Mouse (Mus musculus): ENCODE results near the gene Sectm1b.
A peak's percentile ranks its signal among the peaks of the same experiment; 100 is the strongest.
"Not testable (repeated sequence)": the region's sequence is repeated elsewhere in the genome, so short reads cannot be mapped to it uniquely, and the experiment has no call there.

The Sectm1b gene

DNA sequence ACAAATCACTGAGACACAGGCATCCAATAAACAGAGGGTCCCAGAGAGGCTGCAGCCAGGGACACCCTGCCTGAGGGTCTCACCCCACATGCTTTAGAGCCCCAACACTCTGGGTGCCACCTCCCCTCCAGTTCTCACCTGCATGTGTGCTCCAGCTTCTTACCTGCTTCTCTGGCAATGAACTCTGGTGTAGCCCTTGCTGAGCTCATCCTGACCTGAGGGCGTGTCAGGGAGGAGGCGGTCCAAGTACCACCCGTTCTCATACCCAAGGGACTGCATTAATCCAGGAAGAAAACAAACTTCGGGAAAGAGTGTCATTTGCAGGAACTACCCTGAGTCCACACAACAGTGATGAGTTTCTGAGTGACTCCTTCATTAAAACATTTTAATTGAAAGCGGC is at the start of gene Sectm1b:
TSS of gene Sectm1b (minus strand) at position 191 of the 400 bp plus-strand sequence.
- no peak for DNase-seq (ENCODE audit: low spot score in 2 of 2)

DNA sequence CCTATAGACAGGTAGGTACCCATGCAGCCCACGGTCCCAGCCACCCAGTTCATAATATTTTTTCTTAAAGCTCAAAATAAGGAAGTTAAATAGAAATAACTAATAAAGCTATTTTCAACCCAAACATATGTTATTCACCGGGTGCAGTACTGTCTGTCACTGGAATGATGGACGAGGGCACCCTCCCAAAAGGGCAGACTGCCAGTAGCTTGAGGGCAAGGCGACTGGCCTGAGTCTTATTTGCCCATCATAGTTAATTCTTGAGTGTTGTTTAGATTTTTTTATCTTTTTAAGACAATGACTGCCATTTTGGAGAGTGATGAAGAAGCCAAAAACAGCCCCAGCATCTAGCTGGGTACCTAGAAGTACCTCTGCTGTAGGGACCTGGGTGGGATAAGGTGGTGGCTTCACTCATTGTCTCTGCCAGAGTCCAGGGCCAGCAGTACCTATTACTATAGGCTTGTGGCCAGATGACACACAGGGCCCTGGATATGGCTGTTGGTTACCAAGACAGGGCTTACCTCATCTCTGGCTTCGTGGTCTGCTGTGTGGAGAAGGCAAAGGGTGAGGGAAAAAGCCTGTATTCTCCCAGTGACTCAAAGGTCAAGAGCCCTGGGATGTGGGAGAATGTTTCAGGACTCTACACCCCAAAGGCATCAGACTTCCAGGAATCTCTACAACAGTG is 48.9 kb upstream of the Sectm1b start:
- DNase-seq (ENCODE audit: low spot score in 2 of 2), result no peak

DNA sequence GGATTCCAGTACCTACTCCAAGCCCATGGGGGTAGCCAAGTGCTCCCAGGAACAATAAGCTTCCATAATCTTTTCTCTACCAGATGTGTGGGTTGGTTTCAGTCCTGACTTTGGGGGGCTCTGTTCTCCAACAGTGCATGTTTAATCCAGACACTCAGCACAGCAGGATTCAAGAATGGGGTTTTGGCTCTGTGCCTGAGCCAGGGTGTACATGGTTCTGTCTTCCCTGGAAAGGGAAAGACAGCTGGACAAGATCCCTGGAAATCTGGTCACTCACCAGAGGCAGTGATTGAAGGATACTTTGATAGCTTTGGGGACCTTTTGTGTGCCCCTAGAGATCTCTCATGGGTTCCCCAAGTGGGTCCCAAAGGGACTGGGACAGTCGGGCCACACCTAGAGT is 48.2 kb upstream of the Sectm1b start:
- DNase-seq (ENCODE audit: low spot score in 2 of 2), result no peak

DNA sequence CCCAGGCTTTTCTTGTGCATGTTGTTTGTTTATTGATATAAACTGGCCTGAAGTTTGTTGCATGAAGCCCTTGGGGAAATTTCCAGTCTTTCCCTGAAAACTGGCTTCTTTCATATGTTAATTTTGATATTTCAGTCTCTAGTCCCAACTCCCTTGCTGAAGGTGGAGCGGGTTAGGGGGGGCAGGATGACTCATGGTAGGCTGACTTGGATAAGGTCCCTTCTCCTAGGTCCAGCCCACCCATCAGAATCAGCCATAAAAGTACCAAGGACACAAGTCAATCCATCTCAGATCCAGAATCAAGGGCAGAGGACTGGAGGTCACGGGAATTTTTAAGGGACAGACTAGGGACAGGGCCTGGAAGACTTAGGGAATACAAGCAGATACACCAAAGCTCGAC is 47.7 kb upstream of the Sectm1b start:
- no peak for DNase-seq (ENCODE audit: low spot score in 2 of 2)

DNA sequence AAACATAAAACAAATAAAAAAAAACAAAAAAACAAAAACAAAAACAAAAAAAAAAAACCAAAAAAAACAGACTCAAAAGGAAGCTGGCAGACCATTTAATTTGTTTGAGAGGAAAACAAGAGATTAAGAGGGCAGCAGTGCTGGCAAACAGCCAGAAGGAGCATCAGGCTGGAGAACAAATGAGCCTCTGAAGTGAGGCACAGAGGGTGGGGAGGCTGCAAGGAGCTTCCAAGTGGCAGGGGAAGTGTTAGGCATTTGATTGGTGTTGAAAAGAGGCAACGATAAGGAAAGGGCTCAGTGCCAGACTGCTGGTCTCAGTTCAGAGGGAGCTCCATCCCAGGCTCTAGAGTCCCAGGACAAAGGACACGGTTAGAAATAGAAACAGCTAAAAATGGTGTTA is 46.6 kb upstream of the Sectm1b start:
- DNase-seq (ENCODE audit: low spot score in 2 of 2), result no peak

DNA sequence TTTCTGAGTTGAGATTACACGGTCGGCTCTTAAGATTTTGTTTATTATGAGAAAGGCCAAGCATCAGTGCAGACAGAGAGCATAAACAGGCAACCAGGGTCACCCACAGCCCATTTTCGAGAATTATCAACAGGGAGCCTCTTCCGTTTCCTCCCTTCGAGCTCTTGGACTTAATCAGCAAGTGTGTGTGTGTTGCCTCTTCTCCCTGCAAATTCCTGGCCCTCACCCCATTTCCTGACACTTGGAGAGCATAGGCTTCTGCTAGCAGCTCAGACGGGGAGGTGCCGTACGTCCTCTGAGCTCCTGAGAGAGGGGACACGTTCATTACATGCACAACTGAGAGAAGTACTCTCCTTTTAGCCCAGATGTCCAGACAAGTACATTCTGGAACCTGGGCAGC is 44.7 kb upstream of the Sectm1b start:
- no peak for DNase-seq (ENCODE audit: low spot score in 2 of 2)

DNA sequence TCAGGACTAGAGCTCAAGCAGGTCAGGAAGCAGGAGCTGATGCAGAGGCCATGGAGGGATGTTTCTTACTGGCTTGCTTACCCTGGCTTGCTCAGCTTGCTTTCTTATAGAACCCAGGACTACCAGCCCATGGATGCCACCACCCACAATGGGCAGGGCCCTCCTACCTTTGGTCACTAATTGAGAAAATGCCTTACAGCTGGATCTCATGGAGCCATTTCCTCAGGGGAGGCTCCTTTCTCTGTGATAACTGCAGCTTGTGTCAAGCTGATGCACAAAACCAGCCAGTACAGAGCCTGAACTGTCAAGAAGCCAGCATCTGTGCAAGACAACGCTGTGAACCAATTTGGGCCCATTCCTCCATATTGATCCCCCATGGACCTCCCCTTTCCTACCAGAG is 43.9 kb upstream of the Sectm1b start:
- DNase-seq (ENCODE audit: low spot score in 2 of 2), result not testable (repeated sequence)

DNA sequence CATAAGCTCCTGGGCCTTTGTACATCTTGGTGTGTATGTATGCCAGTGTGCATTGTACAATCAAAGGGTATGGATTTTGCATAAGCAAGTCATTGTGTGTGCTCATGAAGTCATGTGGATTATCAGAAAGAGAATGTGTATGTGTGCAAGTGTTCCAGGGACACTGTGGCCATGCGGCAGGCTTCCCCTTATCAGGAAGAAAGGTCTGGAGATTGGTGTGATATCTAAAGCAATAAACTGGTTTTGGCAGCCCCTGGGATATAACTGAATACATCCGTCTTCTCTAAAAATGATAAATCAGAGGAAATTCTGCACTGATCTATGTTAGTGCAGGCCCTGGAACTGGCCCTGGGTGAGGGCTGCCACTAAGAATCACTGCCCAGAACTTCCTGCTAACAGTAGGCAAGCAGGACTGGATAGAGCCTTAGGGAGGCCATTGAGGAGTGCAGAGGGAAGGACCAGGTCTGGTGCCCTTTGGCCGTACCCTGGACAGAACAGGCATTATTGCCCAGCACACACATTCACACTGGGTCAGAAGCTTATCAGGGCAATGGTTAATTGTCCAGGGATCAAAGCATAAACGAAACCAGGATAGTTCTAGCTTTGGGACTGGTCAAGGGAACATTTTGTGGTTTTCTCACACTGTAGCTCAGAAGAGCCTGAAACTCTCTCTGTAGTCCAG is 37.9 kb upstream of the Sectm1b start:
- no peak for DNase-seq (ENCODE audit: low spot score in 2 of 2)

DNA sequence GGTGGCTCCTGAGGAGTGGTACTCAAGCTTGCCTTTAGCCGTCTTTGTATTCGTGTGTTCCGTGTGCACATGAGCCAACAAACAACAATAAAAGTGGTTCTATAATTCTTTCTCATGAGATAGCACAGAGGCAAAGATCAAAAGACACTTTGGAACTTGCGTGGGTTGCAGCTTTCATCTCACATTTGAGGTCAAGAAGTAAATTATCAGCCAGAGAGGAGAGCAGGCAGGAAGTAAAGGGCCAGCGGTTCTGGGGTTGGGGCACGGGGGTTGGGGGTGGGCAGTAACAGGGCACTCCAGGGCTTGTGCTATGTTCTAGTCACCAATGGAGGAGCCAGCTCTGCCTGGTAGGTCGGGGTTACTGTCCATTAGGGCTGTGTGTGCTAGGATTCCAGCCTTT is 37.3 kb upstream of the Sectm1b start:
- no peak for DNase-seq (ENCODE audit: low spot score in 2 of 2)

DNA sequence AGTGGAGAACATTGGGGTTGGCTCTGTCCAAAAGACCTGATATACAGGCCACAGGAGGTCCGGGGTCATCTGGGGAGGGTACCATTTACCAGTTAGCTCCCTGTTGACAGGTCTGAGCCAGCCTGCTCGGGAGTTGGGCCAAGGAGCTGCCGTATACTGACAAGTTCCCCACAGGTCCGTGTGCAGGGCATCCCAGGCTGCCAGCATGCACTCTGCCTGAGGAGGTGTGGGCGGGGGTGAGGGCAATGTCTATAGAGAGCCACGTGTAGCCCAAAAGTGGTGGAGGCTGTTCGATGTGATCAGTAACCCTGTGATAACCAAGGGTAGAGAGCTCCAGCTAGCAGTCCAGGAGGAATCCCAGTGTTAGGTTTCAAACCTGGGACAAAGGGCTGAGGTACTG is 36.4 kb upstream of the Sectm1b start:
- DNase-seq (ENCODE audit: low spot score in 2 of 2), result no peak

DNA sequence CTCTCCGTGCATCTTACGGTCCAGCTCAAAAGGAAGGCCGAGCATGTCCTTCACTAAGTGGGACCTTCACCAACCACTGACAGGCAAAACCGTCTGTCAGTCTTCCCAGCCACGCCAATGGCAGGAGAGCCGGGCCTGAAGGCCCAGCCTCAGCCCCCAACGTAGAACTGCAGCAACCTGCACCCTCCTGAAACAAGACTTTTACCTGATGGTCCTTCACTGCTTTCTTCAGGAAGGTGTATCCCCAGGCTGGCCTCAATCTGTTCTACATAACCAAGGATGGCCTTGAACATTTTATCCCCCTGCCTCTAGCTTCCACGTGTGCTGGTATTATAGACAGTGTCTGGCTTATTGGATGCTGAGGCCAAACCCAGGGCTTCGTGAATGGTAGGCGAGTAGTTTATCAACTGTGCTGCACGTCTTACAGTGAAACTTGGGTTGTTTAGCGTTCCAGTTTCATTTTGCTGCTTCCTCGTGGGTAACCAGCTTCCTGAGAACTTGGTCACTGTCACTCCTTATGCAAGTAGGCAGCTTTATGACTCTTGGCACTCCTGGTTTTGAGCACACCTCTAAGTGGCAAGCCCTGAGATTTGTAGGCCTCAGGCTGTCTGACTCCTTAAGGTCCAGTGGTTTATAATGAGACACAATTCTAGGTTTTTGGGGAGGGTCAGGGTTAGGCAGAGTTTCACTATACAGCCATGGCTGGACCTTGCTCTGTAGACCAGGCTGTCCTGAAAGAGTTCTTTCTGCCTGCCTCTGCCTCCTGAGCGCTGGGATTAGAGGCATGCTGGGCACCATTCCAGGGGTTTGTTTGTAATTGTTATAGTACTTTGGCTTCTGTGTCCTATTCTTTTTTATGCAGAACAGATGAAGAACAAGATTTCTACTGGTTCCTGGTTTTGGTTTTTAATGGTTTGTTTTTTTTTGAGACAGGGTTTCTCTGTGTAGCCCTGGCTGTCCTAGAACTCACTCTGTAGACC is 29.5 kb upstream of the Sectm1b start:
- no peak for DNase-seq (ENCODE audit: low spot score in 2 of 2)

DNA sequence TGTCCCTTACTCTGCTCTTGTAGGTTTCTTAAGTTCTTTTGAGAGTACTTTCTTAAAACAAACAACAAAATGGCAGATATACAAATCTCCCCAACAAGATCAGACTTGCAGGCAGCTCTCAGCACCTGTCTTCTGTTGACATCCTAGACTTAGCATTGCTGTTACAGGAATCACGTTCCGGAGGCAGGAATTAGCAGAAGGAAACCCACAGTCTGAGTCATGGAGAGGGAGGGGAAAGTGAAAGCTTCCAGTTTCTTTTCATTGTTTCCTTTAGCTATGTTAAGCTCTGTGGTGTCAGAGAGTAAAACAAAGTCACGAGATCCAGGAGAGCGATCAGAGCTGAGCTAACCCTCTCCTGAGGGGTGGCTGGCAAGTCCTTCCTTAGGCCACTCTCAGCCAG is 27.6 kb upstream of the Sectm1b start:
- DNase-seq (ENCODE audit: low spot score in 2 of 2), result no peak

DNA sequence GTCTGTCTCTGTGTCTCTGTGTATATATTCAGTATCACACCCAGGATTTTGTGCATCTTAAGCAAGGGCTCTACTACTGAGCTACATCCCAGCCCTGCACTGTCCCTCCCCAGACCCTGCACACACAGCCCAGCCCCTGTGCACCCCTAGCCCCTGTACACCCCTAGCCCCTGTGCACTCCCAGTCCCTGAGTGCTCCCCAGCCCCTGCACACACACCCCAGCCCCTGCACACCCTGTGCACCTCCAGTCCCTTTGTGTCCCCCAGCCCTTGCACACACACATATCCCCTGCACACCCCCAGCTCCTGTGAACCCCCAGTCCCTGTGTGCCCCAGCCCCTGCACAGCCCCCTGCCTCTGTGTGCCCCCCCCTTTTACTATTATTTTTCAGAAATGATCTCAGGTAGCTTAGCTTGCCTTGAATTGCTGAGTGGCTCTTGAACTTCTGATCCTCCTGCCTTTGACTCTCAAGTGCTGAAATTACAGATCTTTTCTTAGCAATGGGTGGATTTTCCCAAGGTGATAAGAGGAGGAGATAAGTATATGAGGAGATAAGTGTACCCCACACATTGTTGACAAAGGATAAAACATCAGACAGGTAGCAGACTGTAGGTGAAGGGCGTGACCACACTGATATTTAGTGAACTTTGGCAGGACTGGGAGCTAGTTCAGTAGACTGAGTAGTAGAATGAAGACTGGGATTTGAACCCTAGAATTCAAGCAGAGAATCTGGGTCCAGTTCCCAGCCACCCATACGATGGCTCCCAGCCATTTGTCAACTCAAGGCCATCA is 26.6 kb upstream of the Sectm1b start:
- no peak for DNase-seq (ENCODE audit: low spot score in 2 of 2)

DNA sequence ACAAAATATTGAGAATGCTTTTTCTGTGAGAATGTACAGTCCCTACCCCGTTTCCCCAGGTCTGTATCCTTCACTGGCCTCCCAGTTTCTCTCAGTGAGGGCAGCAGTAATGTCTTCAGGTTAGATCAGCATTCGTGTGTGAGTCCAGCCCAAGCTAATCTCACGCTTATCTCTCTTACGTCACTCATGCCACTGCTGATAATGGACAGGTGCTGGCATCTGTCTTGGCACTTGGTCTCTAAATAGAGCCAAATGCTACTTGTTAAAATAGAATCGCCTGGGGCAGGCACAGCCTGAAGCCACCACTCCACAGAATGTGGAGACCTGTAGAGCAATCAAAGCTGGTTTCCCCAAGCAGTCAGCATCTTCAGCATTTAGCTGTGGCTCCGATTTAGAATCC is 25.6 kb upstream of the Sectm1b start:
- no peak for DNase-seq (ENCODE audit: low spot score in 2 of 2)

DNA sequence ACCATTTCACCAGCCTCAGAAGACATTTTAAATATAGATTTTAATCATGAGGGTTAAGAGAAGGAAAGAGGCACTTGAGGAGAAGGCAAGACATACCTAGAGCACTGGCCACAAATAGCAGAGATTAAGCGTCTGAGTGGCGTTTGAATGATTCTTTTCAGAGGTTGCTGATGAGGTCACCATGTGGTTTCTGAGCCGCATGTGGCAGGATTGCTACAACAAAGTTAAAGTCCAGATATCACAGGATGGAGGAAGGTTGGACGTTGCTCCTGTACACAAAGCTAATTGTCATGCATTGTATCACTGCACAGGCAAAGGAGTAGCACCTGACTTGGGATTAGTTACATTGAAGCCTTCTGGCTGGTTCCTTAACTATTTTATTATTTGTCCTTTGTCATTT is 22.9 kb upstream of the Sectm1b start:
- DNase-seq (ENCODE audit: low spot score in 2 of 2), result no peak

DNA sequence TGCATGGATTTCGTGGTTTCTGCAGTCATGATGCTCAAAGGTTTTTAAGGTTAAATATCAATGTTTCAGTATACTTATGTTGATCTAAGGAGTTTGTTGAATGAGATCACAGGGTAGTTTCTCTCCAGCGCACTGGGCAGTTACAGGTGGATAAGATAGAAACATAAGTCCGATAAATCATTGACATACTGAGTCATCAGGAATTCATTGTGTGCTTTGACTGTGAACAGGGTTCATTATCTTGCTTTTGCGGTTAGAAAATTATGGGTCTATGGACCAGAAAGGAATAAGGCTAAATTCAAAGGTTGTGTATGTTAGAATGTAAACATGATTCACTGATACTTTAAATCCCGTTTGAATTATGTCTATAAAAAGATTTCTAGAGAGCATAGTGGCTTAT is 21.8 kb upstream of the Sectm1b start:
- DNase-seq (ENCODE audit: low spot score in 2 of 2), result no peak

DNA sequence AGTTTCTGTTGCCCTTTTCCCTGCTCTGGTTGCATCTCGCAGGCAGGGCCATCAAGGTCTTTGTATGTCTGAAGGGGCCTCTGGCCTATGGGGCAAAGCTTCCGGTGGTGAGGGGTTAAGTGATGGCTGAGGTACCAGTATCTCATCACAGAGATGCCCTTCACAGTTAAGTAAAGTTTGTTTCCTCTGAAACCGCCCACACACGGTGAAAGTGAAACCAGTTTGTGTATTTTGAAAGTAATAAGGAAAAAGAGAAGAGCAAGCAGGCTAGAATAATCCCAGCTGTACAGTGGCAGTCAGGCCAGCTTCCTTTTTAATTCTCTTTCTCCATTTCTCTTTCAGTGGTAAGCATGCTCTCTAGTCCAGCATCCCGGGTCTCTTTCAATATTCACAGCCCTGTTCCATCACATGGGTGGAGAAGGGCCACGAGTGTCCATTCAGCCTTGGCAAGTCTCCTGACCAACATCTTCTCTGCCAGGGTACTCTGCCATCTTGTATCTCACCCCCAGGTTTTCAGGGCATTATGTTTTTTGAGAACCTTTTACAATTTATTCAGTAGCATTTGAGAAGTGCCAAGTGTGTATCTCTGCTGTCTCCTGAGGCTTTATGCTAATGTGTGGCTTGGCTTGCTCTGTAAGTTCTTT is 19.6 kb upstream of the Sectm1b start:
- peak in 1 of 2 experiments; percentile 33 for DNase-seq (ENCODE audit: low spot score in 2 of 2)

DNA sequence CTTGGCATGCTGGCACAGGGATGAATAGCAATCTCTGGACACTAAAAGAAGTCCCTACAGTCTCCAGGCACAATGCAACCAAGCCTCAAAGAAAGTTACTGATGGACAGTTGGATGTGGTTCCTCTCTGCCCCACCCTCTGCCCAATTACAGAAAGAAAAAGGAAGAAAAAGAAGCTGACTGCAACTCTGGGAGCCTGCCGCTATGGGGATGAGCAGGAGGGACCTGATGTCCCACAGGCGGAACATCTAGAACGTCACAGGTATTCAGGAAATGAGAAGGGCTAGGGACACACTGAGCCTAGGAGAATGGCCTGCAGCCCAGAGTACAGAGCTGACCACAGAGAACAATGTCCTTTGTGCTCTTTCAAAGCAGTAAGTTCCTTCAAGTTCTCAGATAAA is 18.9 kb upstream of the Sectm1b start:
- no peak for DNase-seq (ENCODE audit: low spot score in 2 of 2)

DNA sequence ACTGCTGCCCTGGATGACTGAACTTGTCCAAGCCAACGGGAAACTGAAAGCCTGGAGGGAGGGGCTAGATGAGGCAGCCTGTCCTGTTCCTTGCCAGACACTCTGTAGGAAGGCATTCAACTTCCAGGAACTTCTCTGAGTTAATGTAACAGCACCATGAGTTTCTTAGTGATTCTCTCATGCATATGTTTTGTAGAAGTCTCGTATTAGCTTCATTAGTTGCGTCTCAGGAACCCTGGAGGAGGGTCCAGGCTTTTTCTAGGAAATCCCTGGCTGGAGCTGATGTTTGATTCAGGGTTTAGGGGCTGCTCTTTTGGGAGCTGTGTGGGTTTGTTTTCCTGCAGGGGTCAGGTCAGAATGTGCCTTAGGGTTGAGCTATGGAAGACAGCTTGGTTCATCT is 17.8 kb upstream of the Sectm1b start, which contains the start of gene Sectm1a:
TSS of gene Sectm1a (minus strand) at position 101 of the 400 bp plus-strand sequence.
- no peak for DNase-seq (ENCODE audit: low spot score in 2 of 2)

DNA sequence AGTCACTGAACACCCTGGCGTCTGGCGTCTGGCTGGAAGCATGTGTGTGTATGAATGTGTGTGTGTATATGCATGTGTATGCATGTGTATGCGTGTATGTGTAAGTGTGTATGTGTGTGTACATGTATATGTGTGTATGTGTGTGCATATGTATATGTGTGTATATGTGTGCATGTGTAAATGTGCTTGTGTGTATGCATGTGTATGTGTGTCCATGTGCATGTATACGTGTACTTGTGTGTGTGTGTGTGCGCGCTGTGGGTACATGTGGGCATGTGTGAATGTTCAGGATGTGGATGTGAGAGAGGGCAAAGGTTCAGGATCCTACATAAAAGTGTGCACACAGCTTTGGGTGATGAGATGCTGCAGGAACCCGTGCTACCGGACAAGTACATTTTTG is 17.0 kb upstream of the Sectm1b start:
- no peak for DNase-seq (ENCODE audit: low spot score in 2 of 2)

DNA sequence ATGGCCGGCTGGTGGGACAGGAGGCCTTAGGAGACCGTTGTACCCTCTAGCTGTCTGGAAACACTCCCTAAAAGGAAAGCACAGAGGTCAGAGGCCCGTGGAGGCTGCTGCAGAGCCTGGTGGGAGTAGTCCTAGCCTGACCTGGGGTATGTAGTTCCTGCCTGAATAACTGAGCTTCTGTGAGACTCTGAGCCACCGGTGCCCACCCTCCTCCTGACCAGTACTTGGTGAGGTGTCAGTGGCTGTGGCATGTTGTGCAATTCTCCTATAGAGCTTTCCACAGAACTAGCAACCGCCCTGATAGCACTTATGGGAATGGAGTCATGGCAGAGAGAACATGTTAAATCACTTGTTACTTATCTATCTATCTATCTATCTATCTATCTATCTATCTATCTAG is 12.3 kb upstream of the Sectm1b start:
- DNase-seq (ENCODE audit: low spot score in 2 of 2), result no peak
